Mouse (Mus musculus) heart, embryonic 13.5 days (tissue): ENCODE data around the gene Trpt1. TPM values are rescaled to one million over a fixed set of nuclear protein-coding genes. Genes with fewer than 3 reads are reported as not detected.

ENCODE experiments used
- ATAC-seq: fragments of 200-750 bp; cut with Nextera tagmentation; 2 replicates; pipeline ENCODE4 v1.8.0; 2017; ENCODE audit warnings: moderate TSS enrichment; ENCODE audit not compliant: insufficient number of reproducible peaks, low FRiP score, low TSS enrichment; ENCODE audit errors: extremely low read depth
- H3K27ac ChIP-seq: fragments of 300-500 bp; sonication (generic); replicated peaks from 2 replicates; pipeline ENCODE4 v1.5.1; 2015; ENCODE audit warnings: moderate library complexity, mild to moderate bottlenecking, inconsistent platforms
- H3K27me3 ChIP-seq: fragments of 300-500 bp; sonication (generic); replicated peaks from 2 replicates; pipeline ENCODE4 v1.6.1; 2015; ENCODE audit warnings: mild to moderate bottlenecking, inconsistent platforms
- H3K36me3 ChIP-seq: fragments of 300-500 bp; sonication (generic); 2 replicates; pipeline ENCODE4 v1.6.1; 2015; ENCODE audit warnings: mild to moderate bottlenecking, inconsistent platforms
- H3K4me1 ChIP-seq: fragments of 300-500 bp; sonication (generic); 2 replicates; pipeline ENCODE4 v1.6.1; 2015; ENCODE audit warnings: inconsistent platforms
- H3K4me2 ChIP-seq: fragments of 300-500 bp; sonication (generic); 2 replicates; pipeline ENCODE4 v1.6.1; 2015; ENCODE audit warnings: inconsistent platforms, mild to moderate bottlenecking, moderate library complexity
- H3K4me3 ChIP-seq: fragments of 300-500 bp; sonication (generic); 2 replicates; pipeline ENCODE4 v1.5.1; 2015; ENCODE audit warnings: moderate library complexity, mild to moderate bottlenecking, inconsistent platforms
- H3K9ac ChIP-seq: fragments of 300-500 bp; sonication (generic); 2 replicates; pipeline ENCODE4 v1.6.1; 2015; ENCODE audit warnings: inconsistent platforms, mild to moderate bottlenecking, moderate library complexity
- H3K9me3 ChIP-seq: fragments of 300-500 bp; sonication (generic); 2 replicates; pipeline ENCODE4 v1.6.1; 2016; ENCODE audit warnings: inconsistent platforms
- WGBS: fragments of 180-500 bp; shearing (Covaris S2); methylation state at CpG from one replicate; pipeline ENCODE4 v1.1.7; 2015; ENCODE audit warnings: mixed read lengths; 5-methylcytosine and 5-hydroxymethylcytosine counted together
- polyA plus RNA-seq: library from polyadenylated mRNA; unstranded; fragments of >200 nt; fragmentation: Nextera tagmentation; extraction: Ambion mirVana; gene quantifications from 2 replicates; pipeline ENCODE4 v1.2.1, GENCODE M21; 2015

The Trpt1 gene
- polyA plus RNA-seq, 1 experiment from 2014 or later = 15.8 TPM

GRCm38 (mm10) chr19:6995255-6995991, 508 bp upstream of the Trpt1 start:
- Histone ChIP-seq H3K4me1 (peaks cover 43% of the 10 kb centered on the region), H3K4me2 (peak overlapping the region; percentile 89), H3K27ac (peak overlapping the region; percentile 88), H3K4me3 (peak overlapping the region; percentile 71), H3K9me3 (no peaks in the 10 kb centered on the region), H3K9ac (peak overlapping the region; percentile 92), H3K27me3 (no peaks in the 10 kb centered on the region), H3K36me3 (peaks cover 24% of the 10 kb centered on the region)
- ATAC-seq = no peak
- WGBS = 42% methylated on average over 21 of the region's 21 CpGs

DNA sequence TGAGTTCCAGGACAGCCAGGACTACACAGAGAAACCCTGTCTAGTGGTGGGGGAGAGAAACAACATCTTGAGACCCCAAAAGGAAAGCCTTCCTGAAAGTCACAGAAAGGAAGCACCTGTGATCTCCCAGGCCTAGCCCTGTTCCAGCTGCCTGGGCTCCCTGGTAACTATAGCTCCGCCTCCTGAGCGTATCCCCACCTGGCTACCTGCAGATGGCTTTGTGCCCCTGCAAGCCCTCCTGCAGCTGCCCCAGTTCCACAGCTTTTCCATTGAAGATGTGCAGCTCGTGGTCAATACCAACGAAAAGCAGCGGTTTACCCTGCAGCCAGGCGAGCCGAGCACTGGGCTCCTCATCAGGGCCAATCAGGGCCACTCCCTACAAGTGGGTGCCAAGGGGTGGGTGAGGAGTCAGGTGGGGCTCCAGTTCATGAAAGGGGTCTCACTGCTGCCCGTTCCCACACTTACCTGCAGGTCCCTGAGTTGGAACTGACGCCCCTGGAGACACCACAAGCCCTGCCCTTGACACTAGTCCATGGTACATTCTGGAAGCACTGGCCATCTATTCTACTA, 1.9 kb downstream of the Trpt1 start:
- 87% methylated on average over 9 of the region's 9 CpGs for WGBS
- no peak overlapping the region for H3K9ac ChIP-seq
- no peak overlapping the region for H3K27ac ChIP-seq

DNA sequence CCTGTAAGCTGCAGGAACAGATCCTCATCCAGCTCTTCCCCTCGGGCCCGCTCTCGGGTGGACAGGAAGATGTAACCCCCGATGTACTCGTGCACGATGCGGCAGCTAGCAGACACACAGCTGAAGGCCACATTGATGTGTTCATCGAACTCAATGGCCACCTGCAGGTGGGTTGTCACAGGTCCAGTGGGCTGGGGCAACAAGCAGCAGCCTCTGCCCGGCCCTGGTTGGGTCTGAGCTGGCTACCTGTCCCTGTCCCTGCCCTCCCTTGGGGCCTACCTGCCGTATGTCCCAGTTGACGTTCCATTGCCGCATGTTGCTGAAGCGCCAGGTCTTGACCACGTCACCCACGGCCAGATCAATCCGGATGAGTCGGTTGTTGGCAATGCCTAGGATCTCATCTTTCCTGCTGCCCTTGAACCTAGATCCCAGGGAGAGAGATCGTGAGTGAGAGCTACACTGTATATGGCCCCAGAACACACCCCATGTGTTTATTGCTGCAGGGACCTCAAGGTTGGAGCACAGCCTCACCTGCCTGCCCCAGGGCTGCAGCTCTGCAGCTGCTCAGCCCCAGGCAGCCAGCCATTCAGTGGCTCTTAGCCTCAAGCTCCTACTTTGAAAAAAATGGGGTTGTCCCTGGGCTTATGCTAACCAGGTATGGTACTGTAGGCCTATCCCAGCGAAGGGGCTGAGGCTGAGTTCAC, 3.6 kb downstream of the Trpt1 start:
- Histone ChIP-seq H3K27ac (no peak overlapping the region), H3K36me3 (peaks cover 26% of the 10 kb centered on the region), H3K4me3 (no peak overlapping the region), H3K4me1 (peaks cover 25% of the 10 kb centered on the region), H3K27me3 (no peaks in the 10 kb centered on the region), H3K9me3 (no peaks in the 10 kb centered on the region), H3K9ac (no peak overlapping the region), H3K4me2 (no peak overlapping the region)
- no peak for ATAC-seq
- WGBS = 93% methylated on average over 19 of the region's 19 CpGs

More for the DNA sequence above, 1.9 kb downstream of the Trpt1 start:
- no peaks in the 10 kb centered on the region for H3K9me3 ChIP-seq
- H3K4me3 ChIP-seq = no peak overlapping the region
- H3K27me3 ChIP-seq = no peaks in the 10 kb centered on the region
- peaks cover 26% of the 10 kb centered on the region for H3K36me3 ChIP-seq
- peaks cover 36% of the 10 kb centered on the region for H3K4me1 ChIP-seq
- ATAC-seq = no peak
- no peak overlapping the region for H3K4me2 ChIP-seq

- H3K4me1 ChIP-seq = peaks cover 7% of the 10 kb centered on the region; the same call in 1 of the 2 replicates
- WGBS = 77% methylated on average over 9 of the region's 9 CpGs
- H3K4me2 ChIP-seq = no peak overlapping the region
- no peak overlapping the region for H3K4me3 ChIP-seq
- no peak overlapping the region for H3K27ac ChIP-seq
- no peaks in the 10 kb centered on the region for H3K27me3 ChIP-seq
- no peak for ATAC-seq
- H3K9ac ChIP-seq = no peak overlapping the region
- no peaks in the 10 kb centered on the region for H3K9me3 ChIP-seq
- H3K36me3 ChIP-seq = no peaks in the 10 kb centered on the region
Measured at GRCm38 (mm10) chr19:7006892-7007593, 11.1 kb downstream of the Trpt1 start.

DNA sequence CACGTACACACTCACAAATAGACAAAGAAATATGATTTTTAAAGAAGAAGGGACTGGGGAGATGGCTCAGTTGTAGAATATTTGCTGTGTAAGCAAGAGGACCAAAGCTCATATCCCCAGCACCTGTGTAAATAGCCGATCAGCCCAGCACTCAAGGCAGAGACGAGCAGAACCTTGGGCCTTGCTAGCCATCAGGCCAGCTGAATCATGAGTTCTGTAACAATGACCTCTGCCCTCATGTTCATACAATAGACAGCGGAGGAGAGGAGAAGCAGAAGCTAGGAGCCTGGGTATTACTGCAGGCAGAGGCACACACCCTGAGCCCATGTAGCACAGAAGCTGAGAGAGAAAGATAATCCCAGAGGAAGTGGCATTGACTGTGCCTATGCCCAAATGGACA, 16.5 kb downstream of the Trpt1 start:
- no peak for ATAC-seq
- H3K9me3 ChIP-seq = no peaks in the 10 kb centered on the region
- H3K4me1 ChIP-seq = no peaks in the 10 kb centered on the region
- no peak overlapping the region for H3K9ac ChIP-seq
- no peak overlapping the region for H3K4me3 ChIP-seq
- WGBS = 77% methylated on average over 4 of the region's 4 CpGs
- no peaks in the 10 kb centered on the region for H3K27me3 ChIP-seq
- H3K4me2 ChIP-seq = no peak overlapping the region
- no peak overlapping the region for H3K27ac ChIP-seq
- no peaks in the 10 kb centered on the region for H3K36me3 ChIP-seq

- H3K27ac ChIP-seq = no peak overlapping the region
- H3K4me3 ChIP-seq = no peak overlapping the region
- no peak for ATAC-seq
- no peaks in the 10 kb centered on the region for H3K9me3 ChIP-seq
- H3K27me3 ChIP-seq = no peaks in the 10 kb centered on the region
- WGBS = 79% methylated on average over 9 of the region's 9 CpGs
- peaks cover 13% of the 10 kb centered on the region for H3K4me1 ChIP-seq
- H3K4me2 ChIP-seq = no peak overlapping the region
- H3K9ac ChIP-seq = no peak overlapping the region
- peaks cover 9% of the 10 kb centered on the region for H3K36me3 ChIP-seq
Measured at GRCm38 (mm10) chr19:7013984-7014383, 18.1 kb downstream of the Trpt1 start.

DNA sequence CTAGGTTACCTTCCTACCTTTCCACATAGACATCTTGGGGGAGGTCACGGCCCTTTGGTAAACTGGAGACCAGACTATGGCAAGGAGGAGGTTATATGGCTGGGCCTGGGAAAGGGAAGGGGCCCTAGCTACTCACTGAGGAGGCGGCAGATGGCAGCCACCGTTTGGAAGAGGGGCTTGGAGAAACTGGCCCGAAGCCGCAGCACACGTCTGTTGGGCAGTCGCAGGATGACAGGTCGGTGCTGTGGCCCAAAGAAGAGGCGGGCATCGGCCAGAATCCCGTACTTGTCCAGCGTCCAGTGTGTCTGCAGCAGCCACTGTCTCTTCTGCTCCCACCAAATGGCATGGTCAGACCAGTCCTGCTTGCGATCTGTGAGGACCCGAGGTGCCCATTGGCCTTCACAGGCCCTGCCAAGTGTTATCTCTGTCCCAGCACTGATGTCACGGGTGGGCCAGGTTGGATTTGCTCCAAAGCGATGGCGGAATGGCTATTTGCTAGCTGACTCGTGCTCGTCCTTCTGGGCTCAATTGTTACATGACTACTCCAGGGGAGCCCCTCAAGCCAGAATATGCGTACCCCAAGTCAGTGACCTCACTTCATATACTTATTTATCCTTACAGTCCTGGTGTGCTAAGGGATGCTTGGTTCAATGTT, 18.7 kb downstream of the Trpt1 start:
- H3K27me3 ChIP-seq = no peaks in the 10 kb centered on the region
- H3K27ac ChIP-seq = no peak overlapping the region
- no peak for ATAC-seq
- H3K4me1 ChIP-seq = peaks cover 17% of the 10 kb centered on the region
- WGBS = 83% methylated on average over 20 of the region's 20 CpGs
- H3K9me3 ChIP-seq = no peaks in the 10 kb centered on the region
- H3K4me3 ChIP-seq = no peak overlapping the region
- no peak overlapping the region for H3K9ac ChIP-seq
- no peak overlapping the region for H3K4me2 ChIP-seq
- H3K36me3 ChIP-seq = peaks cover 15% of the 10 kb centered on the region

DNA sequence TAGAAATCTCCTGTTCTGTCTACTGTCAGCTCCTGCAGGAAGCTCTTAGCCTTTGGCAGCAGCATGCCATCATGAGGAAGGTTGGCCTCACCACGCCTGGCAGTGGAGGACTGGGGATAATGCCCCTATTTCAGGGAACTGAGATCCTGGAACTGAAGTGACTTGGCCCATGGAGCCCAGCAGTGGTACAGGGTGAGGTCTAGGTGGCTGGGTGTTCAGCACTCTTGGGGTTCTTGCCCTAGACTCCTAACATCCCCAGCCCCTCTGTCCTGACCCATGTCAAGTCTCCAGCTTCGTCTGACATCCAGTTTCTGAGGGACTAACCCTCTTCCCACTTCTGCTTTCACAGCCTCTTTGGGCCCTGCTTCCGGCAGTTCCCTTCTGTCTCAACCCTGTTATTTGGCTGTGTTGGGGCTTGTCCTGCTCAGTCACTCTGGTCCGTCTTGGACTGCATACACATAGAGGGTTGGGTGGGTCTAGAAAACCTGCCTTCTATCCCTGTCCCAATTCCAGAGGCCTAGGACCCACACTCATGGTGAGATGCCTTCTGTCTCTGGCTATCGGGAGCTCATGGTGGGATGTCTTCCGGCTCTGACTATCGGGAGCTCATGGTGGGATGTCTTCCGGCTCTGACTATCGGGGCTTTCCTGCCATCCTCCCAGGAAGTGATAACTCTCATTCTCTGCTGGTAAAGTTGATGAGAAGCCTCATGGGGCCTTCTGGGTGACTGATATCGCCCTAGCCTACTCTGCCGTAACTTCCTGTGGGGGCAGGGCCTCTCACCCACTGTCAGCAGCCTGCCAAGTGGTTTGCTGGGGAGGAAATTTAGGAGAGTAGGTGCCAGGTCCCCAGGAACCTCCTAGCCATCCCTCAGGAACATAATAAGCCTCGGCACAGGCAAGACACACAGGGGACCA, 21.9 kb downstream of the Trpt1 start:
- no peak for ATAC-seq
- Histone ChIP-seq H3K36me3 (peaks cover 47% of the 10 kb centered on the region), H3K4me3 (peak overlapping the region; percentile 10), H3K9ac (no peak overlapping the region), H3K9me3 (no peaks in the 10 kb centered on the region), H3K4me1 (peaks cover 17% of the 10 kb centered on the region), H3K27ac (peak overlapping the region; percentile 54; the same call in 1 of the 2 replicates), H3K27me3 (no peaks in the 10 kb centered on the region), H3K4me2 (peak overlapping the region; percentile 36; the same call in 1 of the 2 replicates)
- 56% methylated on average over 12 of the region's 12 CpGs for WGBS

DNA sequence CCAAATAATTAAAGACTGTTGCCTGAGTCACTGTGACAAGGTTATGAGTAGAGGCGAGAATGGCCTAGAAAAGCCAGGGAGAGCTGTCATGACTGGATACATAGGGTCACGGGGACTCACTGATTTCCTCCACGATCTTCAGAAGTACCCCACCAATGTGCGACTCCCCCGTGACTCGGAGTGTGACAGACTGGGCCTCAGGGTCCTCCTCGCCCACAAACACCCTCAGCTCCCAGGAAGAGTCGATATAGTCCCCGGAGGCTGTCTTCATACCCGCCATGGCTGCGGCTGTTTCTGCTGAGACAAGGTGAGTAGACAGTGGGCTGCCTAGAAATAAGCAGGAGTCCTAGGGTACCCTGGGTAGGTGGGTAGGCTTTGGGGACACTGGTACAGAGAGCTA, 22.6 kb downstream of the Trpt1 start:
- Histone ChIP-seq H3K9ac (peak overlapping the region; percentile 25; the same call in 1 of the 2 replicates), H3K27me3 (no peaks in the 10 kb centered on the region), H3K4me1 (peaks cover 17% of the 10 kb centered on the region), H3K4me2 (peak overlapping the region; percentile 36; the same call in 1 of the 2 replicates), H3K4me3 (peak overlapping the region; percentile 10), H3K36me3 (peaks cover 55% of the 10 kb centered on the region), H3K27ac (peak overlapping the region; percentile 54), H3K9me3 (no peaks in the 10 kb centered on the region)
- WGBS = 85% methylated on average over 11 of the region's 11 CpGs
- no peak for ATAC-seq

DNA sequence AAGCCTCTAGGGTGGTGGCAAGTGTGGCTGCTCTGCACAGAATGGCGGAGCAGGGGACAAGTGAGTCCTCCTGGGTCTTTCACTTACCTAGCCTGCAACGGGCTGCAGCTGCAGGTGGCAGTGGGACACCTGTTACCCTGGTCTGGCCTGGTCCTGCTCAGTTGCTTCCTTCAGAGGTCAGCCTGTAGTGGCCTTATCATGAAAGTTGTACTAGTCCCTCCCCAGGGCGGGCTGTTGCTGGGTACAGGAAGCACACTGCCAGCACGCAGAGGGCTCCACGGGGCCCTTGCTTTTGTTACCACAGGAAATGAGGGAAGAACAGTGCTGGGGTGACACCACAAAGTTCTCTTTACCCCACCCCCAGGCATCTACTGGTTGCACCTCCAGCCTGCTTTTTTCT, 23.3 kb downstream of the Trpt1 start, which contains the start of gene Fermt3:
Fermt3 (minus strand) TSS at position 279 of the 400 bp plus-strand sequence.
- H3K9me3 ChIP-seq = no peaks in the 10 kb centered on the region
- no peaks in the 10 kb centered on the region for H3K27me3 ChIP-seq
- no peak for ATAC-seq
- H3K4me1 ChIP-seq = peaks cover 17% of the 10 kb centered on the region
- peak within 1 kb of the TSS; percentile 25; the same call in 1 of the 2 replicates for H3K9ac ChIP-seq
- peaks cover 61% of the 10 kb centered on the region for H3K36me3 ChIP-seq
- peak within 1 kb of the TSS; percentile 36; the same call in 1 of the 2 replicates for H3K4me2 ChIP-seq
- H3K4me3 ChIP-seq = peak within 1 kb of the TSS; percentile 10
- 56% methylated on average over 5 of the region's 5 CpGs for WGBS
- peak within 1 kb of the TSS; percentile 54 for H3K27ac ChIP-seq
